Mouse (Mus musculus): Measurements from ENCODE around the gene Gata5. TPM values are rescaled to one million over a fixed set of nuclear protein-coding genes. Genes with fewer than 3 reads are reported as not detected.

The Gata5 gene
- total RNA-seq, 2 experiments from 2014 or later = not detected

GRCm38 (mm10) chr2:180276851-180277259, 57.6 kb downstream of the Gata5 start:
- DNase-seq (ENCODE audit: low spot score in 2 of 2) = no peak
- intact Hi-C loops (cut with DNase I) = loop anchor here (10.0 kb wide), 1 partner anchor 498 kb away; the partner anchor contains the start of gene Bhlhe23

DNA sequence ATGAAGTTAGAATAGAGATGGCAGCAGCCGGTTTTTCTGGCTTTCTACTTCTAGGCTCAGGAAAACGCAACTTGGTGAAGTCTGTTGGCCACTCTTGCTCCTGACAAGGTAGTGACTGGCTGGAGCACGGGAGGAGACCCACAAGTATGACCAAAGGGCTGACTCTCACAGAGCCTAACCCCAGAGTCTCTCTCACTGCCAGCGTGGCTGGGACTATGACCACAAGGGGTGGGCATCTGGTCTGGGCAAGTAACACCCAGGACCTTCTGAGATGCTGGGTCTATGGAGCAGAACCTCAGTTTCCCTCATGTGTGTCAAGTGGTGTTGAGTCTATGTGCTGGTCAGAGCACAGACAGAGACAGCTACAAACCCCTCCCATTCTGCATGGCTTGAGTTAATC, 58.1 kb downstream of the Gata5 start:
- no peak for DNase-seq (ENCODE audit: low spot score in 2 of 2)
- intact Hi-C loops (cut with DNase I) = loop anchor here (10.0 kb wide), 1 partner anchor 498 kb away; the partner anchor contains the start of gene Bhlhe23

- intact Hi-C loops (cut with DNase I) = loop anchor here (1.0 to 10.0 kb wide), 4 partner anchors 71 to 499 kb away; partner anchors contain the start of gene Bhlhe23
- peak; percentile 75 for DNase-seq (ENCODE audit: low spot score in 2 of 2)
Measured at GRCm38 (mm10) chr2:180275836-180276235, 58.7 kb downstream of the Gata5 start.

Other genes with a start within 250 kb of the Gata5 start
- 10 to 100 TPM; 74.4 to 96.9 TPM for gene Hrh3, start 230.2 kb downstream of the Gata5 start, total RNA-seq (2021)
- 10 to 100 TPM; 43.9 to 47.8 TPM for gene Osbpl2, start 215.4 kb downstream of the Gata5 start, total RNA-seq (2021)
- 100 to 1,000 TPM in 1 of 2 experiments, 10 to 100 TPM in 1; 91.6 to 103 TPM for gene Adrm1, start 163.2 kb downstream of the Gata5 start, total RNA-seq (2021)
- 1 to 10 TPM; 6.0 to 6.7 TPM for gene Lama5, start 108.8 kb downstream of the Gata5 start, total RNA-seq (2021)
- 100 to 1,000 TPM; 648 to 660 TPM for gene Rps21, start 77.3 kb downstream of the Gata5 start, total RNA-seq (2021)
- gene Cables2, start 61.2 kb downstream of the Gata5 start, total RNA-seq (2021) = 10 to 100 TPM; 23.9 to 30.4 TPM
- gene Rbbp8nl, start 44.8 kb downstream of the Gata5 start, total RNA-seq (2021) = not detected
- gene Slco4a1, start 121.5 kb upstream of the Gata5 start, total RNA-seq (2021) = 1 to 10 TPM in 1 of 2 experiments, under 1 TPM in 1; 0.94 to 1.5 TPM
- gene Ntsr1, start 165.3 kb upstream of the Gata5 start, total RNA-seq (2021) = 1 to 10 TPM; 7.1 to 9.2 TPM
- 10 to 100 TPM; 15.5 to 20.1 TPM for gene Mrgbp, start 246.6 kb upstream of the Gata5 start, total RNA-seq (2021)

Data from left cerebral cortex, postnatal 25 days (tissue).